Mouse (Mus musculus): ENCODE results near the gene Exoc4. TPM values are rescaled to one million over a fixed set of nuclear protein-coding genes. Genes with fewer than 3 reads are reported as not detected.

The Exoc4 gene
- polyA plus RNA-seq, 1 experiment from 2014 or later: 9.5 TPM

GRCm38 (mm10) chr6:33382176-33382575 is 133.3 kb downstream of the Exoc4 start:
- 75% methylated on average over 3 of the region's 3 CpGs for WGBS
- no peak for DNase-seq (ENCODE audit: low spot score)

GRCm38 (mm10) chr6:33392020-33392419 is 143.1 kb downstream of the Exoc4 start:
- Histone ChIP-seq H3K4me3 (ENCODE audit: low read depth, low read length) (no peak overlapping the region), H3K36me3 (ENCODE audit: control insufficient read depth, insufficient read depth, low read length) (no peaks in the 10 kb centered on the region), H3K27ac (replicated peaks) (no peak overlapping the region), H3K4me1 (replicated peaks; ENCODE audit: control insufficient read depth, insufficient read depth) (no peaks in the 10 kb centered on the region), H3K4me2 (replicated peaks; ENCODE audit: low read depth) (no peak overlapping the region), H3K27me3 (ENCODE audit: control insufficient read depth, insufficient read depth, low read length) (no peaks in the 10 kb centered on the region), H3K9ac (ENCODE audit: low read length) (no peak overlapping the region), H3K9me3 (ENCODE audit: control insufficient read depth, low read length) (no peaks in the 10 kb centered on the region)
- DNase-seq (ENCODE audit: low spot score) (no peak), ATAC-seq (ENCODE audit: low FRiP score, low TSS enrichment) (no peak)
- 83% methylated on average over 2 of the region's 2 CpGs for WGBS
- TF ChIP-seq CTCF (IDR thresholded peaks at IDR 0.05; ENCODE audit: low read depth): peak; percentile 53
- no peak for TF ChIP-seq EP300 (optimal IDR thresholded peaks at IDR 0.05)

More at GRCm38 (mm10) chr6:33382176-33382575, 133.3 kb downstream of the Exoc4 start:
- no peak for TF ChIP-seq EP300 (optimal IDR thresholded peaks at IDR 0.05)
- TF ChIP-seq CTCF (IDR thresholded peaks at IDR 0.05; ENCODE audit: low read depth): no peak
- Histone ChIP-seq H3K27me3 (ENCODE audit: control insufficient read depth, insufficient read depth, low read length) (no peaks in the 10 kb centered on the region), H3K9me3 (ENCODE audit: control insufficient read depth, low read length) (no peaks in the 10 kb centered on the region), H3K36me3 (ENCODE audit: control insufficient read depth, insufficient read depth, low read length) (no peaks in the 10 kb centered on the region), H3K4me2 (replicated peaks; ENCODE audit: low read depth) (no peak overlapping the region), H3K9ac (ENCODE audit: low read length) (no peak overlapping the region), H3K4me1 (replicated peaks; ENCODE audit: control insufficient read depth, insufficient read depth) (no peaks in the 10 kb centered on the region), H3K4me3 (ENCODE audit: low read depth, low read length) (no peak overlapping the region), H3K27ac (replicated peaks) (no peak overlapping the region)
- ATAC-seq (ENCODE audit: low FRiP score, low TSS enrichment): no peak

- no peak overlapping the region for H3K4me2 ChIP-seq (replicated peaks; ENCODE audit: low read depth)
- H3K4me3 ChIP-seq (ENCODE audit: low read depth, low read length): no peak overlapping the region
- no peaks in the 10 kb centered on the region for H3K36me3 ChIP-seq (ENCODE audit: control insufficient read depth, insufficient read depth, low read length)
- H3K4me1 ChIP-seq (replicated peaks; ENCODE audit: control insufficient read depth, insufficient read depth): no peaks in the 10 kb centered on the region
- no peak overlapping the region for H3K9ac ChIP-seq (ENCODE audit: low read length)
- ATAC-seq (ENCODE audit: low FRiP score, low TSS enrichment) (0 out of 2 replicates have a peak, but pooled peaks have one; percentile 57), DNase-seq (ENCODE audit: low spot score) (no peak)
- no peak overlapping the region for H3K27ac ChIP-seq (replicated peaks)
- 60% methylated on average over 1 of the region's 1 CpGs for WGBS
- TF ChIP-seq CTCF (IDR thresholded peaks at IDR 0.05; ENCODE audit: low read depth) (no peak), EP300 (optimal IDR thresholded peaks at IDR 0.05) (no peak)
- H3K9me3 ChIP-seq (ENCODE audit: control insufficient read depth, low read length): no peaks in the 10 kb centered on the region
- H3K27me3 ChIP-seq (ENCODE audit: control insufficient read depth, insufficient read depth, low read length): no peaks in the 10 kb centered on the region
Measured at GRCm38 (mm10) chr6:33399491-33399890, 150.6 kb downstream of the Exoc4 start.

GRCm38 (mm10) chr6:33401161-33401560 is 152.3 kb downstream of the Exoc4 start:
- ATAC-seq (ENCODE audit: low FRiP score, low TSS enrichment) (no peak), DNase-seq (ENCODE audit: low spot score) (no peak)
- no peak overlapping the region for H3K4me2 ChIP-seq (replicated peaks; ENCODE audit: low read depth)
- H3K27me3 ChIP-seq (ENCODE audit: control insufficient read depth, insufficient read depth, low read length): no peaks in the 10 kb centered on the region
- no peak overlapping the region for H3K27ac ChIP-seq (replicated peaks)
- H3K4me3 ChIP-seq (ENCODE audit: low read depth, low read length): no peak overlapping the region
- no peaks in the 10 kb centered on the region for H3K36me3 ChIP-seq (ENCODE audit: control insufficient read depth, insufficient read depth, low read length)
- H3K9ac ChIP-seq (ENCODE audit: low read length): no peak overlapping the region
- TF ChIP-seq CTCF (IDR thresholded peaks at IDR 0.05; ENCODE audit: low read depth) (no peak), EP300 (optimal IDR thresholded peaks at IDR 0.05) (no peak)
- no peaks in the 10 kb centered on the region for H3K4me1 ChIP-seq (replicated peaks; ENCODE audit: control insufficient read depth, insufficient read depth)
- WGBS: 86% methylated on average over 2 of the region's 2 CpGs
- no peaks in the 10 kb centered on the region for H3K9me3 ChIP-seq (ENCODE audit: control insufficient read depth, low read length)

- Histone ChIP-seq H3K9ac (ENCODE audit: low read length) (no peak overlapping the region), H3K9me3 (ENCODE audit: control insufficient read depth, low read length) (no peaks in the 10 kb centered on the region), H3K27me3 (ENCODE audit: control insufficient read depth, insufficient read depth, low read length) (no peaks in the 10 kb centered on the region), H3K27ac (replicated peaks) (no peak overlapping the region), H3K36me3 (ENCODE audit: control insufficient read depth, insufficient read depth, low read length) (no peaks in the 10 kb centered on the region), H3K4me3 (ENCODE audit: low read depth, low read length) (no peak overlapping the region), H3K4me2 (replicated peaks; ENCODE audit: low read depth) (no peak overlapping the region), H3K4me1 (replicated peaks; ENCODE audit: control insufficient read depth, insufficient read depth) (no peaks in the 10 kb centered on the region)
- TF ChIP-seq EP300 (optimal IDR thresholded peaks at IDR 0.05) (no peak), CTCF (IDR thresholded peaks at IDR 0.05; ENCODE audit: low read depth) (peak; percentile 66)
- WGBS: 63% methylated on average over 4 of the region's 4 CpGs
- DNase-seq (ENCODE audit: low spot score) (no peak), ATAC-seq (ENCODE audit: low FRiP score, low TSS enrichment) (no peak)
Measured at GRCm38 (mm10) chr6:33405562-33406275, 156.8 kb downstream of the Exoc4 start.

GRCm38 (mm10) chr6:33409586-33409985 is 160.7 kb downstream of the Exoc4 start:
- Histone ChIP-seq H3K9me3 (ENCODE audit: control insufficient read depth, low read length) (no peaks in the 10 kb centered on the region), H3K9ac (ENCODE audit: low read length) (no peak overlapping the region), H3K4me1 (replicated peaks; ENCODE audit: control insufficient read depth, insufficient read depth) (no peaks in the 10 kb centered on the region), H3K36me3 (ENCODE audit: control insufficient read depth, insufficient read depth, low read length) (no peaks in the 10 kb centered on the region), H3K27me3 (ENCODE audit: control insufficient read depth, insufficient read depth, low read length) (no peaks in the 10 kb centered on the region), H3K4me2 (replicated peaks; ENCODE audit: low read depth) (no peak overlapping the region), H3K27ac (replicated peaks) (no peak overlapping the region), H3K4me3 (ENCODE audit: low read depth, low read length) (no peak overlapping the region)
- ATAC-seq (ENCODE audit: low FRiP score, low TSS enrichment): no peak
- 81% methylated on average over 3 of the region's 3 CpGs for WGBS
- no peak for DNase-seq (ENCODE audit: low spot score)
- TF ChIP-seq EP300 (optimal IDR thresholded peaks at IDR 0.05): no peak
- no peak for TF ChIP-seq CTCF (IDR thresholded peaks at IDR 0.05; ENCODE audit: low read depth)
